Mouse (Mus musculus) hematopoietic stem cell, adult 5-6 weeks (primary cell): ENCODE measurements around the gene Arg1. TPM values are rescaled to one million over a fixed set of nuclear protein-coding genes. Genes with fewer than 3 reads are reported as not detected.

Experiments used
- ATAC-seq, 2 experiments: fragments of 125-278 bp in 1 of 2; replicated peaks in 1 of 2; 2 replicates each; pipeline ENCODE4 v1.8.0; 2016 to 2017; ENCODE audit warnings: inconsistent platforms in 2 of 2, mild to moderate bottlenecking in 2 of 2, moderate number of reproducible peaks in 2 of 2, low read depth in 1 of 2, moderate TSS enrichment in 1 of 2; ENCODE audit not compliant: low FRiP score in 2 of 2, poor library complexity in 2 of 2, severe bottlenecking in 2 of 2, insufficient read depth in 1 of 2, low TSS enrichment in 1 of 2
- total RNA-seq: library from RNA; stranded (forward); fragments of 172-1452, 232-1000 nt; gene quantifications from 2 replicates; pipeline ENCODE4 v1.2.3, GENCODE M21; 2017

The Arg1 gene
- total RNA-seq, result 0.19 TPM in 1 of 2 replicates, not detected in the other

DNA sequence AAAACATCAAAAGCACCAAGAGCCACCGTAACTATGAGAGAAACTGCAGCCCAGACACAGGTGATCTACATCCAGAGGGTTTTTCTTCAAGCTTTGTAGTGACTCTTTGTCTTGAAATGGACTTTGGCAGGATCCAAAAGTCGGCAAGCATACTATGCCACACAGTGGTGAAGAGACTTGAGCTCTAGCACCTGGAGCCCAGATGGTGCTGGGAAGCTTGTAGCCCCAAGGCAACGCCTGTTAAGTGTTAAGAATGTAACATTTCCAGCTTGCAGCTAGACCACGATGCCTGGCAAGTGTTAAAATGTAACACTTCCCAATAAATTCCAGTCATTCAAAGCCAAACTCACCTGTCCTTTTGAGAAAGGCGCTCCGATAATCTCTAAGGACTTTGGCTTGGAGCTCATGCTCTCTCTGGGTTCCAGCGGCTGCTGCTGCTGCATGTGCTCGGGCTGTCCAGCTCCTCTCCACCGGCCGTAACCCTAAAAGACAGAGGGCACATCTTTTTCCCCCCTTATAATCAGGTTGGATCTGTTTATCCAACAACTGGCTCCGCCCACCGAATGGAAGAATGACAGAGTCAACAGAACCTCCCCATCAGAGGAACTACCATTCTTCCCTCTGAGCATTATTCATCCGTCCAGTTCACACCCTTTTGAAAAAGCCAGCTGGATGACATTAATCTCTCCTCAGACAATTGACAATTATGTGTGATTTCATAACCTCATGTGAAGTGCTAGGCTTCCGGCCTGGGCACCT, at the start of gene Arg1:
Gene Arg1, minus strand, starts transcription at position 523 of the 759 bp plus-strand sequence.
- ATAC-seq, result no peak

DNA sequence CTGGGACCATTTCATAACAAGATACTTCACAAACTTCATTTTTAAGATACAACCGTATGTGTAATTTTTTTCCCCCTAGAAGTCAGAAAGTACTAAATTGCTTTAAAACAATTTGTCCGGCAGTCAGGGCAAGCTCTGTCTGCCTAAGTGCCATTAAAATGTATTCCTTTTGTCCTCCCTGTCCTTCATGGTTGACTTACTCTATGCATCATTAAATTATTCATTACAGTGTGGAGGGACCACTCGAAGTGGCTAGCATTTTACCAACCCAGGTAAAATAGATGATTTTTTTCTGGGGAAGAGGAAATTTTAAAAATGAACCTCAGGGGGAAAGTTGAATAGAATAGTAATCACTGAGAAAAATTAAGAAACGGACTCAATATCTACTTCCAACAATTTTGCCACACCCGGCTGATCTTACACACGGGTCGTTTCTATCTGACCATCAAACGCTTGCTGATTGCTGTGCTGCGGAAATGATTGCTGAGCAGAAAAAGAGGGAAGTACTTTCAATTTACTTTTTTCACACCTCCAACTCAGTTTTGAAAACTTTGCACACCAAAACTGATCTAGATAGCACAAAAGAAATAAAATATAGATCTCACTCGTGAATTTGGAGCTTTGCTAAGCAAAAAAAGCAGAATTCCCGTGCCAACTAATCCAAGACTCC, 46.7 kb upstream of the Arg1 start:
- no peak for ATAC-seq

DNA sequence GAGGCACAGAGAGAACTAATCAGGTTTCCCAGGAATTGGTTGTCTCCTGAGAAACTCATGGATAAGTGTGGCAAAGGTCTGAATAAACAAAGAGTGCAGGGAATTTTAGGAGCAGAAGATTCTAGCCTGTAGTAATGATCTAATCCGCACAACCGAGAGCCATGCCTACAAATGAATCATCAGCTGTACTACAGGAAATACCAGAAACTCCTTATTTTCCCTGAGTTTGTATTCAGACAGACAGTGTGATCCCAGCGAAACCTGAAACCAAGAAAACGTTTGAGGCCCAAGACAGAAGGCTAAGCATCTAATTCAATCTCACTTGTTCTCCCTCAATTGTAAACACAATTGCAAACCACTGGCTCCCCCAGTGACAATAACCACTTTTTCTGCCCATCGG, 46.1 kb upstream of the Arg1 start:
- no peak for ATAC-seq

DNA sequence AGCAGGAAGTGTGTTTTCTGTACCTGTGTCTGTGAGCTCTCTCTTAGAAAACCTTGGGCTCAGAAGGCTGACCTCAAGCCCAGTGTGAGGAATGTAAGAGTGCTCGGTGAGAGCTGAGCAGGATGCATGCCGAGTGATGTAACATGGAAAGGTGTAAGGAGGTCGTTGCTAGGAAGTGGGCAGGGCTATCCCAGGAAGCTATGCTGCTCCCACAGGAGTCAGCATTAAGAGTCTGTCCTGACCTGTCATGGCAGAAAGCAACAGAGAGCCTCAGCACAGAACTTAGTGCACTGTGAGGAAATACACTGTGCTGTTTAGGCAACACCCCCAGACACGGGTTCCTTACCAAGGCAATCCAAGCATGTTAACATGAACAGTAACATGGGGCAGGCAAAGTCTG, 45.6 kb upstream of the Arg1 start:
- no peak for ATAC-seq

DNA sequence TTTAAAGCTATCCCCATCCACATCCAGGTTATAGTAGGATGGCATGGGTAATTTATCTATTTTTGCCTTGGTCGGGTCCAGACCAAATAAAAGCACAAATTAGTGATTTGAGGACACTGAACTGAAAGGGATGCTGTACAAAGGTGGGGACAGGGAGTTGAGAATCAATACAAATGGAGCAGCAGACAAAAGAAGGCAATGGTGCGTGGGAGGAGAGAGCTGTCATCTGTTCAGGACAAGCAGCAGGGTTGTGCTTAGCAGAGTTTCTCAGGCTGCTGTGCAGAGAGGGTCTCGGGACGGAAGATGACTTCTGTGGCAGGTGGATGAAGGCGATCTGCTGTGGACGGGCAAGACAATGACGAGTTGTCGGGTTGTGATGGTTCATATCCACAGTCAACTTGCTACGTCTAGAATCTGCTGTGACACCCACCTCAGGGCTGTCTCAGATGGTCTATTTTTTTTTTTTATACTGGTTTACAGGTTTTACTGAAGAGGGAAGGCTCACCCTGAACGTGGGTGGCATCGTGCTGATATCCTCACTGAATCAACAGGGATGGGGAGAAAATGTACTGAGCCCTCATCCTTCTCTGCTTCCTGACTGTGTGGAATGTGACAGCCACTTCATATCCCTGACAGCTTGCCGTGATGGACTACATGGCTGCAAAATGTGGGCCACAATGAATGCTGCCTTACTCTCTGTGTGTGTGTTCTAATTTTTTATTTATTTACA, 38.7 kb upstream of the Arg1 start:
- no peak for ATAC-seq

DNA sequence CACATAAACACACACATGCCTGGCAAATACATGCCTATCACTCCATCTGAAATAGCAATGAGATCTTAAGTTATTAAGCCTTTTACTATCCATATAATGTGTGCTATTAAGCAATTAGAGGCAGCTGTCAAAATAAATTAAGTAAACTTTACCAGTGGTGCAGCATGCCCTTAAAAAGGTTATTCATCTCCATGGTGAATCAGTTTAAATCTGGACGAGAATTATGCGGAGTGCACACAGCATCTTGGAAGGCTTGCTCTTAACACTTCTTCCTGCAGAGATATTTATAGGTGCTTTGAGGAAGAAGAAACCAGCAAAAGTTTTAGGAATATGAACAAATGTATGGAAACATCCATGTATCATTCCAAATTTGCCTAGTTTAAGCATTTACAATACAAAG, 34.6 kb upstream of the Arg1 start:
- ATAC-seq, result no peak

DNA sequence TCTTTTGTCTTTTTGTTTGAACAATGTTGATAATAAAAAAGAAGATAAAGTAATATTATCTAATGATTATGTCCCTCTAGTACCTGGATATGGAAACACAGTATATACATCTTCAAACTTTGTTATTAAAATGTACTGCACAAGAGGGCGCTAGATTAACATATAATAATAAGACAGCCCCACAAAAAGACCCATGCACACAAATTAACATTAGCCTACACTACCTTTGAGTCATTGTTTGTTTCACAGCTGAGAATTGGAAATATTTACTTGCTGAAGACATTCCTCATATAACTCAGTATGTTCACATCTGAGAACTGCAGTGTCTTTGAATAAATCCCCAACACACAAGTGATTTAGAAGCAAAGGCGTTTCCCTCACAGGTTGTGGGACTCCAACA, 33.8 kb upstream of the Arg1 start:
- ATAC-seq, result no peak; a peak in 1 of 4 replicates

DNA sequence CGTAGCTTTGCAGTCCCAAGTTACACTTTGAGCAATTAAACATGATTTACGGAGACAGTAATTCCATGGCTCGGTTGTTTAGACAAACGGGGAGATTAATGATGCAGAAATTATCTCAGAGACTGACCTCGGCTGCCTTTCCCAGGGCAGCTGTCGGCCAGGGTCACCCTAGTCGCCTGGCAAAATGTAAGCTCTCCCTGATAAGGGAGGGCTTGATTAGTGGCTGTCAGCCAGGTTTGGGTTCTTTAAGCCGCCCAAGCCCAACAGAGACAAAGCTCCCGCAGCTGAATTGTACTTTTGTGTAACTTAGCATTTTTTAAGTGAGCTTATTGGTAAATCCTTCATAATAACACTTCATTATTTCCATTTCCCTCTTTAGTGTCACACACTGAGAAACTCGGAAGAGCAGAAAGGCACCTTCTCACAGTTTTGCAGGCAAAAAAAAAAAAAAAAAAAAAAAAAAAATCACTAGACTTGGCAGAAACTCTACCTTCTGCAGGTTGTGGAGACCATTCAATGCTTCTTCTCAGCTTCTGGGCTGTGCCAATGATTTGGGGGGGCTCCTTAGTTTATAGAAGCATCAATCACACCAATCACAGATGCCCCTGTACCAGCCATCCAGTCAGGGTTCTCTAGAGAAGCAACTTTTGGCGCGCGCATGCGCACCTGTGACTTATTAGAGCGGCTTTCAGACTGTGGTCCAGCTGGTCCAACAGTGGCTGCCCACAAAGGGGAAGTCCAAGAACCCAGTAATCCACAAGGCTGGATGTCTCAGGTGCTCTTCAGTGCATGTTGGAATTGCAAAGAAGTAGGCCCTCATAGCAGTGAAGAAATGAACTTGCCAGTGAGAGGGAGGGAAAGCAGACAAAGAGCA, 32.0 kb upstream of the Arg1 start:
- ATAC-seq, result no peak

DNA sequence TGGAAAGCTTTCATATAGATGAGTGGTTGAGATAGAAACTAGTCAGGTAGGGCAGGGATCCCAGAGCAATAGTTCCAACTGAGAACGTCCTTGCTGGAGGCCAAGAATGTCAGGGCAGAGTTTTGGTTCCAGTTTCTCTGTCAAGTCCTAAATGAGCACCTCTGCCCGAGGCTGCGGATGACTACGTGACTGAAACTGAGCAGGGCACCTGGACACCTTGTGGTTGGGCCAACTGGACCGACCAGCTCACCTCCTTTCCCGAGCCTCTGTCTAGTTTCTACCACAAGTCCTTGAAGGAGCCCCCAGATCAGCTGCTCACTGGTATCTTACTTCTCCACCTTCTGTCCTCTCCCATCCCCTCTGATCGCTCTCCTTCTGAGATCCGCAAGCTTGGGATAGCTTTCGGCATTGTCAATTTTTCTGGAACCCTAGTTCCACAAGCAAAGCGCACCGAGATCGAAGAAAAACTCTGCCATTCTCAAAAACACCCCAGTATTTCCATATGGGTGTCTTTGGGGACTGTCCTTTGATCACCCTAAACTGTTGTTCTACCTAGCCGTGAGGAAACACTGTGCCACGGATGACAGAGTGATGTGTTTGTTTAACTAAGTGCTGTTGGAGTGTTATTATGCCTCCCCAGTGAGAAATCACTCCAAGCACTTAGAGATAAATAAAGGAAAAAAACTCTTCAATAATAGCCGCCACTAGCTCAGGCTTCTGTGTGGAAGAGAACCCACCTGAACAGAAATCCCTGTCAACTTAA, 31.2 kb upstream of the Arg1 start:
- no peak for ATAC-seq

DNA sequence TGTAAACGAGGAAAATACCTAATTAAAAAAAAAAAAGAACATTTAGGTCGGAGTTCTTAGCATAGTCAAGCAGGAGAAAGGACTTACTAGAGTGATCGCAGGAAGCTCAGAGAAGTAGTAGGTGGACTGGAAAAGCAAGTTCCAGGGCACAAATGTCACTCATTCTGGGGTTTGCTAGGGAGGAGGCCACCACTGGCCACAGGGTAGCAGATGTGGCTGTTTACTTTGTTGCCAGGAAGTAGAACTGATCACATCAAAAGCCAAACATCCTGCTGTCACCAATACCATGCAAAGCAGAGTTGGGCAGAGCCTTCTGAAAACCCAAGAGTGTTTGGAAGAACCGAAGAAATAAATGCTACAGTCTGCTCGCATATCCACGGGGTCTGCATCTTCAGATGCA, 26.6 kb upstream of the Arg1 start:
- ATAC-seq, result no peak

DNA sequence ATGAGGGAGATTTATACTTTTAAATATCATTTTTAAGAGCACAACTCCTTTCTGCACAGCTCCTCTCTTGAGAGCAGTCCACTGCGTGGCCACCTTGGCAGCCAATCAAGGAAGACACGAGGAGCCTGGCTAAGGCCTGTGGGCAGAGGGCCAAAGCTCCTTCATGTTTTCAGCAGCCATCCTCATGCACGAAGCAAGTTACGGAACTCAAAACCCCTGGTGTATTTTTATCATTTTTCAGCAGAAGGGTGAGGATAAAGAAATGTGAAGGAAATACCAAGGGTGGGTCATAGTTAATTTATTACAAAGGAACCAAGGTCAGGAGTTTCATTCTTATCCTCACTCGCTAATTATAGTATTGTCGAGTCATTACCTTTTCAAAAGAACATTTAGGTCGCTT, 25.3 kb upstream of the Arg1 start:
- ATAC-seq, result no peak

DNA sequence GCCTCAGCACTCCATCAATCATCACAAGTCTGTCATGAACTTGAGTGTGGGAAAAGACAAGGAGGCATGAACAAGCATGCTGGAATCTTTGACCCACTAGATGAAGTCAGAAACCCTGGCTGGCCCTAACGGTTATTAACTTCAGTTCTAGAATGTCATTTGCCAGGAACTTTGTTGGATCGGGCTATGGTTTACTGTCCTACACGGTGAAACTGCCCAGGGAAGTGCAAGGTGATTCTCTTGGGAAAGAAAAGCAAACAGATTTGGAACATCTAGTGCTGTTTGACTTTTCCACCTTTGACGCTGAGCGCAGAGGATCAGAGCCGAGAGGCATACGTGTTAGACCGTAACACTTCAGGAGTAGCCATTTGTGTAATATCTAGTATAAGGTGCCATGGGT, 24.3 kb upstream of the Arg1 start:
- no peak for ATAC-seq

DNA sequence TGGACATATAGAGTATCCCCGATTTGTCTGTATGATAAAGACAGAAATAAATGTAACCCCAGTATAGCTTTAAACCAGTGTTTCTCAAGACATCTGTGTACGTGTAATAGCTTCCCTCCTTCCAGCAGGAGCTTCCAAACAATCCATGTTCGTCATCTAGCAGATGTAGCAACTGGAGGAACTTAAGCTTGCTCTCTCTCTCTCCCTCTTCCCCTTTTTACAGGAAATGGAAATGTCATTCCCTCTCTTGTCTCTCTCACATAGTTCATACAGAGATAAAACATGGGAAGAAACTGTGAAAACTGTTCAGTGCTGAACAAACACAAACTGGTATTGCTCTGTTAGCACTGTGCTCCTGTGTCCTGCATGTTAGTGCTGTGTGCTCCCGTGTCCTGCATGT, 22.9 kb upstream of the Arg1 start:
- ATAC-seq, result no peak

DNA sequence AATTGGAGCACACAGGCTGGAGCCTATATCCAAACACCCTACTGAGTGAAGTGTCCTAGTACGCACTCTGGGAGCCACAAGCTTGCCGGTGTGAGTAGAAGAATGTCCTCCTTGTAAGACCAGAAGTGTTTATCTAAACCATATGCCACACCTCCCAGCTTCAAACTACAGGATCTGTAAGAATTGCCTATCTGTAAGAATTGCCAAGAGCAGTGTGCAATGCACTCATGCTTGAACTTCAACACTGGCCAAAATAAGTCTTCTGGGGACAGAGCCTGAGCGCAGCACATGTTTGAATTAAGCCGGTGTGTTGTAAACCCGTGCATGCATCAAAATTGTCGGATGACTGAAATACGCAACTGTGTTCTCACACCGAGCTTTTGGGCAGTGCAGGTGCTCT, 21.0 kb upstream of the Arg1 start:
- ATAC-seq, result no peak

DNA sequence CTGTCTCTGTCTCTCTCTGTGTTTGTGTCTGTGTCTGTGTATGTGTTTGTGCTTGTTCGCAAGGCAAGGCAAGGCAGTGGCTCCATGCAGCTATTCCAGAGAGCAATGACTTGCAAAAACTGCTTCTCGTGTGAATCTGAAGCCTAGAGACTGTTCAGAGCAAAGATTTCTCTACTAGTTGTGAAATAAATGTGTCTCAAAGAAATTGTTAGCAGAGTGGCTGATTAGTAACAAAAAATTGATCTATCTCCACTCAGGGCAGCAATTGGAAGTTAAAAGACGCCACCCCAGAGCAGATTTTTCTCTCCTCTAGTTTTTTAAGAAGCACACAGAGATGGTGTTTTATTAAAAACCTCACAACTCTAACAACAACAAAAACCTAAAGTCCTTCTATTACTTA, 20.6 kb upstream of the Arg1 start:
- ATAC-seq, result no peak

DNA sequence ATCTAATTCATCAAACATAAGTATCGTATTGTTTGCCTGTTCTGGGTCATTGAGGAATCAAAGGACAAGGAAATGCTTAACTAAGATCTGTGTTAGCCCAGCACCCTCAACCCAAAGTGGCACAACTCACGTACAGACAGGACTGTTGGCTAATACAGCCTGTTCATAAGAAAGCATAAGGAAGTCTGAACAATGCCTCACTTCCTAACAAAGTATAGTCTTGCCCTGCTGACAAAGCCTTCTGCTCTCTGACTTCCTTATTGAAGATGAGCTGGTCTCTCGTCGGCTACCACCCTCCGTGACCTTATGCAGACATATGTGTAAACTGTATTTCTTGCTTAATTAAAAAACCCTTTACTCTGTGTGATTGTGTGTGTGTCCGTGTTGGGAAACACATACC, 2.9 kb upstream of the Arg1 start:
- ATAC-seq, result peak in 1 of 2 experiments; percentile 48; a peak in 1 of 4 replicates

DNA sequence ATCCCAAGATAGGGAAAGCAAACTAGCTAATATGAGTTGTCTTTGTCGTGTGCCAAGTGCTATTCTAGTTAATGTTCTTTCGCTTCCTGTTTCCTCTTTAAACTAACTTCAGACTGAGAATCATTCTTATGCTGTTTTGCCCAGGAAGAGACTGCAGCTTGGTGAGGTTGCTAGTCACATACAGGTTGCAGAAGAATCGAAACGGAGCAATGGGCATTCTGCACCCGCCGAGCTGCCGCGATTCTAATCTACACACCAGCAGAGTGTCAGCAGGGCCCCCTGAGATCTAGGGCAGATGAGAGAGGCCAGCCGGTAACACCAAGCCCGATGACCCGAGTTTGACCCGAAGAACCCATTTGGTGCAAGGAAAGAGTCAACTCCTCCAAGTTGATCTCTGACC, 788 bp upstream of the Arg1 start:
- peak; percentile 42; a peak in 3 of 4 replicates for ATAC-seq
